Mouse (Mus musculus): ENCODE measurements around the gene Kazn. TPM values are rescaled to one million over a fixed set of nuclear protein-coding genes. Genes with fewer than 3 reads are reported as not detected.

Kazn gene
- total RNA-seq, 2 experiments from 2014 or later, result 77.5 to 81.5 TPM

Other genes with a start within 250 kb of the Kazn start
- gene Fhad1, start 224.3 kb downstream of the Kazn start, total RNA-seq (2021), result 1 to 10 TPM; 2.7 to 2.9 TPM
- 1 to 10 TPM; 6.9 to 7.5 TPM for gene Tmem51, start 155.1 kb downstream of the Kazn start, total RNA-seq (2021)